Mouse (Mus musculus) midbrain, embryonic 11.5 days (tissue): ENCODE measurements around the gene Cnot4. TPM values are rescaled to one million over a fixed set of nuclear protein-coding genes. Genes with fewer than 3 reads are reported as not detected.

Experiments used
- ATAC-seq: fragments of 200-750 bp; cut with Nextera tagmentation; 2 replicates; pipeline ENCODE4 v1.8.0; 2017; ENCODE audit warnings: moderate TSS enrichment, moderate library complexity; ENCODE audit not compliant: low FRiP score
- DNase-seq: peaks from one replicate; pipeline ENCODE4 v3.0.0; 2015; ENCODE audit warnings: low spot score; ENCODE audit errors: missing footprints
- H3K27ac ChIP-seq: fragments of 300-500 bp; sonication (generic); 2 replicates; pipeline ENCODE4 v1.5.1; 2014; ENCODE audit warnings: low read depth, low read length
- H3K27me3 ChIP-seq: fragments of 300-500 bp; sonication (generic); 2 replicates; pipeline ENCODE4 v1.6.1; 2014; ENCODE audit warnings: mild to moderate bottlenecking, low read length, moderate library complexity, mixed read lengths; ENCODE audit not compliant: control insufficient read depth, insufficient read depth
- H3K36me3 ChIP-seq: fragments of 300-500 bp; sonication (generic); 2 replicates; pipeline ENCODE4 v1.6.1; 2014; ENCODE audit warnings: mild to moderate bottlenecking, low read length, moderate library complexity, mixed read lengths; ENCODE audit not compliant: control insufficient read depth, insufficient read depth
- H3K4me1 ChIP-seq: fragments of 300-500 bp; sonication (generic); 2 replicates; pipeline ENCODE4 v1.6.1; 2014; ENCODE audit warnings: low read length; ENCODE audit not compliant: control insufficient read depth, insufficient read depth
- H3K4me2 ChIP-seq: fragments of 300-500 bp; sonication (generic); 2 replicates; pipeline ENCODE4 v1.6.1; 2014; ENCODE audit warnings: mild to moderate bottlenecking, moderate library complexity
- H3K4me3 ChIP-seq: fragments of 300-500 bp; sonication (generic); 2 replicates; pipeline ENCODE4 v1.5.1; 2014; ENCODE audit warnings: low read depth, low read length
- H3K9ac ChIP-seq: fragments of 300-500 bp; sonication (generic); 2 replicates; pipeline ENCODE4 v1.6.1; 2014; ENCODE audit warnings: low read length
- H3K9me3 ChIP-seq: fragments of 300-500 bp; sonication (generic); 2 replicates; pipeline ENCODE4 v1.6.1; 2016; ENCODE audit warnings: low read length; ENCODE audit not compliant: control insufficient read depth
- WGBS: fragments of 180-500 bp; shearing (Covaris S2); extraction: QIAGEN DNeasy Blood & Tissue Kit; methylation state at CpG from one replicate; pipeline ENCODE4 v1.1.7; 2014; 5-methylcytosine and 5-hydroxymethylcytosine counted together
- polyA plus RNA-seq: library from polyadenylated mRNA; unstranded; fragments of >200 nt; fragmentation: Nextera tagmentation; extraction: Ambion mirVana; gene quantifications from 2 replicates; pipeline ENCODE4 v1.2.1, GENCODE M21; 2014

Cnot4 gene
- polyA plus RNA-seq, 1 experiment from 2014 or later: 33.8 TPM

DNA sequence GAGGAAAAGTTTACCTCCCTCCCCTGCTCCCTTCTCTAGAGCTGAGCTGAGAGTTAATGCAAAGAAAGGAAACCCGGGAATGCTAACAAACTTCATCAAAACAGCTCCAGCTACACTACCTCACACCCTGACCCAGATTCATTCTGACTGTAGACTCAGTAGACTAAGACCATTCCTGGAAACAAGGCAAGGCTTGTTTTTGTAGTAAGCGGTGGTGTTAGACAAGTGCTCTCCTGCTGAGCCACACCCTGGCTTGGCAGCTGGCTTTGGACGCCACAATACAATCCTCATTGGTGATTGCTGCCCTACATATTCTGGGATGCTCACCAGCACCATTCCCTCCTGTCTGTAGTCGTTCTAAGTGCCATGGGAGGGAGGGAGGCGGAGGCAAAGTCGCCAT is 106.3 kb downstream of the Cnot4 start:
- H3K27me3 ChIP-seq: no peaks in the 10 kb centered on the region
- H3K4me3 ChIP-seq: no peak overlapping the region
- no peak overlapping the region for H3K27ac ChIP-seq
- H3K4me1 ChIP-seq: no peaks in the 10 kb centered on the region
- no peak overlapping the region for H3K4me2 ChIP-seq
- H3K9ac ChIP-seq: no peak overlapping the region
- no peaks in the 10 kb centered on the region for H3K36me3 ChIP-seq
- WGBS: 70% methylated on average over 6 of the region's 6 CpGs
- peak; percentile 84 for DNase-seq
- H3K9me3 ChIP-seq: no peaks in the 10 kb centered on the region
- ATAC-seq: no peak

- ATAC-seq (no peak), DNase-seq (no peak)
- H3K4me2 ChIP-seq: no peak overlapping the region
- no peaks in the 10 kb centered on the region for H3K36me3 ChIP-seq
- no peak overlapping the region for H3K9ac ChIP-seq
- WGBS: 94% methylated on average over 5 of the region's 5 CpGs
- H3K4me3 ChIP-seq: no peak overlapping the region
- no peaks in the 10 kb centered on the region for H3K4me1 ChIP-seq
- no peak overlapping the region for H3K27ac ChIP-seq
- no peaks in the 10 kb centered on the region for H3K9me3 ChIP-seq
- H3K27me3 ChIP-seq: no peaks in the 10 kb centered on the region
Measured at GRCm38 (mm10) chr6:35016624-35017023, 116.9 kb downstream of the Cnot4 start.

DNA sequence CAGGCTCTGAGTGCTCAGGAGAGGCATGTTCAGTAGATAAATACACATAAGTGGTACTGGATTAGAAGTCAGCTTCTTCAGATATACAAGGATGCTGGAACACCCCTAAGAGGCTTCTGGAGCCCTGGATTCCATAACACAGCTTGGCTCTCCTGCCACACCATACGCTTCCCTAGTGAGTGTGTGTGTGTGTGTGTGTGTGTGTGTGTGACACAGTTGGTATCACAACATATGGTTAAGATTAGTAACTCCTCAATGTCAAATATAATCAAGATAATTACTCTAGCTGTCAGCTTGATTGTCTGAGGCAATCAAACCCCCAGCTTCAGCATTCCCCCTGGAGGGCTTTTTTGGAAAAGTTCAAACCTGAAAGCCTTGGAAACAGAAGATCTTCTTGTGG is 121.6 kb downstream of the Cnot4 start:
- no peak overlapping the region for H3K4me3 ChIP-seq
- H3K27me3 ChIP-seq: no peaks in the 10 kb centered on the region
- H3K4me1 ChIP-seq: no peaks in the 10 kb centered on the region
- H3K9ac ChIP-seq: no peak overlapping the region
- no peaks in the 10 kb centered on the region for H3K9me3 ChIP-seq
- ATAC-seq (no peak), DNase-seq (no peak)
- WGBS: 82% methylated on average over 1 of the region's 1 CpGs
- H3K36me3 ChIP-seq: no peaks in the 10 kb centered on the region
- H3K27ac ChIP-seq: no peak overlapping the region
- no peak overlapping the region for H3K4me2 ChIP-seq

- no peak overlapping the region for H3K4me3 ChIP-seq
- no peaks in the 10 kb centered on the region for H3K36me3 ChIP-seq
- ATAC-seq (no peak), DNase-seq (no peak)
- H3K4me2 ChIP-seq: no peak overlapping the region
- H3K9me3 ChIP-seq: no peaks in the 10 kb centered on the region
- H3K27ac ChIP-seq: no peak overlapping the region
- H3K9ac ChIP-seq: no peak overlapping the region
- no peaks in the 10 kb centered on the region for H3K27me3 ChIP-seq
- WGBS: 95% methylated on average over 5 of the region's 5 CpGs
- no peaks in the 10 kb centered on the region for H3K4me1 ChIP-seq
Measured at GRCm38 (mm10) chr6:35010705-35011104, 122.8 kb downstream of the Cnot4 start.

DNA sequence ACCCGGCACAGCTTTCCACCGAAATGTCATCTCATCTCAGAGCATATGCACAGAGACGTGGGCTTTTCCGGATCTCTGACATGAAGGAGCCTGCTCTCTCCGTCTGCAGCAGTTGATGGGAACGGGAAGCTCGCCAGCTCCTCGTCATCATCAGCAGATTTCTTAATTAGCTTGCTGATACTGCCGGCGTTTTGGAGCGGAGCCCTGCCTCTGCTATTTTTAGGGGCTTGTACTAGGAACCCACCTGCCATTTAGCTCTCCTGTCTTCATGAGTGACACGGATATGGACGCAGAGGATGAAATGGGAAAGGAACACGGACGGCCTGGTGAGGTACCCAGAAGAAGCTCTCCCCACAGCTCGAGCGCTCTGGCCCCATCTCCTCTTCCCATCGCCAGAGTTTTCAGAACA is 131.3 kb downstream of the Cnot4 start:
- H3K9ac ChIP-seq: no peak overlapping the region
- H3K4me3 ChIP-seq: no peak overlapping the region
- H3K27ac ChIP-seq: no peak overlapping the region
- H3K27me3 ChIP-seq: no peaks in the 10 kb centered on the region
- H3K36me3 ChIP-seq: no peaks in the 10 kb centered on the region
- no peak for ATAC-seq
- H3K4me2 ChIP-seq: no peak overlapping the region
- no peaks in the 10 kb centered on the region for H3K4me1 ChIP-seq
- DNase-seq: no peak
- no peaks in the 10 kb centered on the region for H3K9me3 ChIP-seq
- 92% methylated on average over 18 of the region's 18 CpGs for whole genome bisulfite sequencing

DNA sequence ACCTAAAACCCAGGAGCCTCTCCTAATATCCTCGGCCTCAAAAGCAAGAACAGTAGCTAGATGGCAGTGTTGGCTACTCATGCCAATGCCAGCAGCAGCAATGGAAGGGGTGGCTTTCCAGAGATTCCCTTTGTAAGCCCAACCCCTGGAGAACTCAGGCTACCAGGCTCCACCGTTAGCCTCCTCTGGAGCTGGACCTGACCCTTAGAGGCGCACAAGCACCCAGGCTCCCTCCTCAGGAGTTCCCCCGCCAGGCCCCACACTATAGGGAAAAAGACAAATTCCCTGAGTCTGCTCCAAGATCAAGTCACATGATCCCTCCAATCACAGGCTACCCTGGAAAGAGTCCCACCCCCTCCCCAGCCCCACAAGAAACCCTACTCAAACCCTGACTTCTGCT is 134.4 kb downstream of the Cnot4 start:
- ATAC-seq (peak; percentile 26; the same call in 1 of the 2 replicates), DNase-seq (peak; percentile 86)
- no peak overlapping the region for H3K27ac ChIP-seq
- no peaks in the 10 kb centered on the region for H3K9me3 ChIP-seq
- no peaks in the 10 kb centered on the region; the same call in 1 of the 2 replicates for H3K4me1 ChIP-seq
- no peaks in the 10 kb centered on the region for H3K36me3 ChIP-seq
- 14% methylated on average over 4 of the region's 4 CpGs for WGBS
- no peak overlapping the region for H3K4me2 ChIP-seq
- H3K27me3 ChIP-seq: no peaks in the 10 kb centered on the region
- no peak overlapping the region for H3K9ac ChIP-seq
- no peak overlapping the region for H3K4me3 ChIP-seq

- no peak overlapping the region for H3K4me3 ChIP-seq
- H3K9me3 ChIP-seq: no peaks in the 10 kb centered on the region
- H3K9ac ChIP-seq: no peak overlapping the region
- H3K27ac ChIP-seq: no peak overlapping the region
- DNase-seq (no peak), ATAC-seq (no peak)
- WGBS: 87% methylated on average over 4 of the region's 4 CpGs
- H3K4me2 ChIP-seq: no peak overlapping the region
- H3K4me1 ChIP-seq: no peaks in the 10 kb centered on the region; the same call in 1 of the 2 replicates
- H3K36me3 ChIP-seq: no peaks in the 10 kb centered on the region
- H3K27me3 ChIP-seq: no peaks in the 10 kb centered on the region
Measured at GRCm38 (mm10) chr6:34996496-34996895, 137.0 kb downstream of the Cnot4 start.

- WGBS: 4% methylated on average over 13 of the region's 13 CpGs
- DNase-seq (peak; percentile 99), ATAC-seq (peak; percentile 87)
- Histone ChIP-seq H3K27me3 (no peaks in the 10 kb centered on the region), H3K9ac (peak overlapping the region; percentile 53), H3K36me3 (no peaks in the 10 kb centered on the region), H3K9me3 (no peaks in the 10 kb centered on the region), H3K27ac (no peak overlapping the region), H3K4me3 (peak overlapping the region; percentile 15; the same call in 1 of the 2 replicates), H3K4me2 (peak overlapping the region; percentile 47), H3K4me1 (no peaks in the 10 kb centered on the region; the same call in 1 of the 2 replicates)
Measured at GRCm38 (mm10) chr6:34995265-34995681, 138.3 kb downstream of the Cnot4 start.

- Histone ChIP-seq H3K9me3 (no peaks in the 10 kb centered on the region), H3K27ac (no peak overlapping the region), H3K9ac (no peak overlapping the region), H3K4me3 (peak overlapping the region; percentile 15; the same call in 1 of the 2 replicates), H3K4me2 (peak overlapping the region; percentile 47; the same call in 1 of the 2 replicates), H3K36me3 (no peaks in the 10 kb centered on the region), H3K27me3 (no peaks in the 10 kb centered on the region), H3K4me1 (no peaks in the 10 kb centered on the region; the same call in 1 of the 2 replicates)
- WGBS: 81% methylated on average over 5 of the region's 5 CpGs
- no peak for ATAC-seq
- no peak for DNase-seq
Measured at GRCm38 (mm10) chr6:34994692-34995091, 138.8 kb downstream of the Cnot4 start.
